Mouse (Mus musculus) hindbrain, postnatal 0 days (tissue): Measurements from ENCODE around the gene Hdgfl2. TPM values are rescaled to one million over a fixed set of nuclear protein-coding genes. Genes with fewer than 3 reads are reported as not detected.
A peak's percentile ranks its signal among the peaks of the same experiment; 100 is the strongest.
"Not testable (repeated sequence)": the region's sequence is repeated elsewhere in the genome, so short reads cannot be mapped to it uniquely, and the experiment has no call there.

Experiments
- ATAC-seq: fragments of 200-750 bp; cut with Nextera tagmentation; 2 replicates; pipeline ENCODE4 v1.8.0; 2017; ENCODE audit warnings: mild to moderate bottlenecking, moderate TSS enrichment, moderate library complexity
- DNase-seq: peaks from one replicate; pipeline ENCODE4 v3.0.0-alpha.2; 2015; ENCODE audit warnings: low spot score
- H3K27ac ChIP-seq: fragments of 300-500 bp; sonication (generic); 2 replicates; pipeline ENCODE4 v1.5.1; 2014; ENCODE audit warnings: mild to moderate bottlenecking
- H3K27me3 ChIP-seq: fragments of 300-500 bp; sonication (generic); 2 replicates; pipeline ENCODE4 v1.6.1; 2014; ENCODE audit warnings: low read length, mixed read lengths; ENCODE audit not compliant: insufficient read depth
- H3K36me3 ChIP-seq: fragments of 300-500 bp; sonication (generic); 2 replicates; pipeline ENCODE4 v1.6.1; 2014; ENCODE audit warnings: low read length, mixed read lengths; ENCODE audit not compliant: insufficient read depth
- H3K4me1 ChIP-seq: fragments of 300-500 bp; sonication (generic); 2 replicates; pipeline ENCODE4 v1.6.1; 2014; ENCODE audit warnings: antibody characterized with exemption, low read length, mixed read lengths; ENCODE audit not compliant: insufficient read depth
- H3K4me2 ChIP-seq: fragments of 300-500 bp; sonication (generic); 2 replicates; pipeline ENCODE4 v1.6.1; 2014; ENCODE audit warnings: low read depth, mild to moderate bottlenecking, low read length, moderate library complexity, mixed read lengths
- H3K4me3 ChIP-seq: fragments of 300-500 bp; sonication (generic); 2 replicates; pipeline ENCODE4 v1.5.1; 2014; ENCODE audit warnings: low read length
- H3K9ac ChIP-seq: fragments of 300-500 bp; sonication (generic); replicated peaks from 2 replicates; pipeline ENCODE4 v1.6.1; 2014; ENCODE audit warnings: mild to moderate bottlenecking, low read length, moderate library complexity, mixed read lengths
- H3K9me3 ChIP-seq: fragments of 300-500 bp; sonication (generic); 2 replicates; pipeline ENCODE4 v1.6.1; 2016; ENCODE audit warnings: low read length, mixed read lengths
- CTCF ChIP-seq: IDR thresholded peaks from 2 replicates; pipeline ENCODE4 v1.5.1; 2016; ENCODE audit warnings: antibody characterized with exemption, control low read depth, low read depth
- WGBS: fragments of 180-500 bp; shearing (Covaris S2); extraction: QIAGEN DNeasy Blood & Tissue Kit; methylation state at CpG from one replicate; pipeline ENCODE4 v1.1.7; 2014; 5-methylcytosine and 5-hydroxymethylcytosine counted together
- polyA plus RNA-seq: library from polyadenylated mRNA; unstranded; fragments of >200 nt; fragmentation: Nextera tagmentation; extraction: Ambion mirVana; gene quantifications from 2 replicates; pipeline ENCODE4 v1.2.1, GENCODE M21; 2015
- total RNA-seq: library from RNA; depleted of rRNA; stranded (reverse); fragments of >200 nt; gene quantifications from 2 replicates; pipeline ENCODE4 v1.2.3, GENCODE M21; 2014

Gene Hdgfl2
- total and polyA plus RNA-seq, 2 experiments from 2014 or later, result 70.0 to 109 TPM

- H3K4me3 ChIP-seq, result no peak overlapping the region
- H3K27me3 ChIP-seq, result no peaks in the 10 kb centered on the region
- WGBS, result 76% methylated on average over 11 of the region's 11 CpGs
- no peaks in the 10 kb centered on the region for H3K4me1 ChIP-seq
- TF ChIP-seq CTCF, result peak; percentile 24; the same call in 1 of the 2 replicates
- H3K9ac ChIP-seq, result no peak overlapping the region
- DNase-seq, result no peak
- ATAC-seq, result no peak
- no peak overlapping the region for H3K27ac ChIP-seq
- no peaks in the 10 kb centered on the region for H3K9me3 ChIP-seq
- no peak overlapping the region for H3K4me2 ChIP-seq
- H3K36me3 ChIP-seq, result peaks cover 16% of the 10 kb centered on the region
Observed at GRCm38 (mm10) chr17:56057381-56058120, 21.9 kb upstream of the Hdgfl2 start.

- H3K27ac ChIP-seq, result no peak overlapping the region
- peaks cover 33% of the 10 kb centered on the region for H3K36me3 ChIP-seq
- no peak overlapping the region for H3K4me2 ChIP-seq
- H3K9me3 ChIP-seq, result no peaks in the 10 kb centered on the region
- no peak for DNase-seq
- H3K4me3 ChIP-seq, result no peak overlapping the region
- WGBS, result 94% methylated on average over 7 of the region's 7 CpGs
- no peak overlapping the region for H3K9ac ChIP-seq
- no peaks in the 10 kb centered on the region for H3K27me3 ChIP-seq
- no peak for ATAC-seq
- H3K4me1 ChIP-seq, result no peaks in the 10 kb centered on the region
- TF ChIP-seq CTCF, result no peak
Observed at GRCm38 (mm10) chr17:56062081-56062480, 17.4 kb upstream of the Hdgfl2 start.

GRCm38 (mm10) chr17:56065715-56066114, 13.7 kb upstream of the Hdgfl2 start:
- ATAC-seq, H3K4me2 ChIP-seq, H3K4me3 ChIP-seq, H3K4me1 ChIP-seq, DNase-seq, H3K27ac ChIP-seq, H3K9me3 ChIP-seq, H3K9ac ChIP-seq, H3K27me3 ChIP-seq: not testable (repeated sequence)
- TF ChIP-seq CTCF, result peak; percentile 22; the same call in 1 of the 2 replicates
- H3K36me3 ChIP-seq, result peaks cover 62% of the 10 kb centered on the region
- 78% methylated on average over 6 of the region's 6 CpGs for WGBS

- no peaks in the 10 kb centered on the region for H3K9me3 ChIP-seq
- DNase-seq (no peak), ATAC-seq (no peak)
- no peak for TF ChIP-seq CTCF
- H3K9ac ChIP-seq, result no peak overlapping the region
- no peaks in the 10 kb centered on the region for H3K4me1 ChIP-seq
- H3K36me3 ChIP-seq, result peaks cover 67% of the 10 kb centered on the region
- H3K4me2 ChIP-seq, result no peak overlapping the region
- H3K27ac ChIP-seq, result no peak overlapping the region
- H3K4me3 ChIP-seq, result no peak overlapping the region
- no peaks in the 10 kb centered on the region for H3K27me3 ChIP-seq
Observed at GRCm38 (mm10) chr17:56066451-56066850, 13.0 kb upstream of the Hdgfl2 start.

GRCm38 (mm10) chr17:56069066-56069465, 10.4 kb upstream of the Hdgfl2 start:
- DNase-seq, result no peak
- Histone ChIP-seq H3K9ac (no peak overlapping the region), H3K4me1 (peaks cover 4% of the 10 kb centered on the region; the same call in 1 of the 2 replicates), H3K36me3 (peaks cover 56% of the 10 kb centered on the region), H3K9me3 (no peaks in the 10 kb centered on the region), H3K27me3 (no peaks in the 10 kb centered on the region), H3K27ac (no peak overlapping the region), H3K4me3 (no peak overlapping the region), H3K4me2 (no peak overlapping the region)
- 96% methylated on average over 14 of the region's 14 CpGs for WGBS
- TF ChIP-seq CTCF, result no peak
- ATAC-seq, result no peak

- H3K4me1 ChIP-seq, result peaks cover 5% of the 10 kb centered on the region; the same call in 1 of the 2 replicates
- H3K9ac ChIP-seq, result no peak overlapping the region
- ATAC-seq (no peak), DNase-seq (no peak)
- H3K27ac ChIP-seq, result no peak overlapping the region
- peaks cover 55% of the 10 kb centered on the region for H3K36me3 ChIP-seq
- TF ChIP-seq CTCF, result no peak
- H3K4me3 ChIP-seq, result no peak overlapping the region
- H3K9me3 ChIP-seq, result no peaks in the 10 kb centered on the region
- H3K4me2 ChIP-seq, result no peak overlapping the region
- no peaks in the 10 kb centered on the region for H3K27me3 ChIP-seq
Observed at GRCm38 (mm10) chr17:56071126-56071525, 8.3 kb upstream of the Hdgfl2 start.

- H3K36me3 ChIP-seq, result peaks cover 52% of the 10 kb centered on the region
- H3K27ac ChIP-seq, result no peak overlapping the region
- no peaks in the 10 kb centered on the region for H3K9me3 ChIP-seq
- DNase-seq (no peak), ATAC-seq (no peak)
- H3K4me1 ChIP-seq, result peaks cover 5% of the 10 kb centered on the region; the same call in 1 of the 2 replicates
- H3K4me2 ChIP-seq, result no peak overlapping the region
- TF ChIP-seq CTCF, result no peak
- 90% methylated on average over 5 of the region's 5 CpGs for WGBS
- no peak overlapping the region for H3K9ac ChIP-seq
- no peaks in the 10 kb centered on the region for H3K27me3 ChIP-seq
- no peak overlapping the region for H3K4me3 ChIP-seq
Observed at GRCm38 (mm10) chr17:56072243-56072642, 7.2 kb upstream of the Hdgfl2 start.
